Mouse (Mus musculus) heart, adult 18-20 months (tissue): Measurements from ENCODE around the gene Frmd4a. TPM values are rescaled to one million over a fixed set of nuclear protein-coding genes. Genes with fewer than 3 reads are reported as not detected.

ENCODE experiments used
- DNase-seq, 2 experiments: peaks; one replicate each; pipeline ENCODE4 v3.0.0; 2021 to 2022; ENCODE audit warnings: mixed read lengths in 1 of 2
- total RNA-seq, 2 experiments: library from RNA; stranded (reverse); gene quantifications; 2 replicates each; pipeline ENCODE4 v1.2.3; 2021

The Frmd4a gene
- total RNA-seq, 2 experiments from 2014 or later: 19.1 to 21.6 TPM

DNA sequence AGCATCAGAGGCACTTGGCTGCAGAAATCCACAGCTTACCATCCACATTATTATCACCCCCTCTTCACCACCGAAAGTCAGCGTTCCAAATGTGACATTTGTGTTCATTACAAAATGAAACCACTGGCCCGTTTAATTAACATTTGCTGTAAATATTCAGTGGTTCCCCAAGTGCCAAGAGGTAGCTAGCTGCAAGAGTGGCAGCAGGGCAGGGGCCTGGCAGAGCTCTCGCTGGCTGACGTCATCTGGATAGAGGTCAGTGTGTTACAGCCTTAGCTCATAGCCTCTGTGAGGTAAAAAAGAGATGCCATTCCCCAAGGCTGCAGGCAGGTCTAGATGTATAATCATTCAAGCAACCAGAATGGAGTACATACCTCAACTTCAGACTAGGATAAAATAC lies 473.3 kb downstream of the Frmd4a start:
- peak in 1 of 2 experiments; percentile 29 for DNase-seq

DNA sequence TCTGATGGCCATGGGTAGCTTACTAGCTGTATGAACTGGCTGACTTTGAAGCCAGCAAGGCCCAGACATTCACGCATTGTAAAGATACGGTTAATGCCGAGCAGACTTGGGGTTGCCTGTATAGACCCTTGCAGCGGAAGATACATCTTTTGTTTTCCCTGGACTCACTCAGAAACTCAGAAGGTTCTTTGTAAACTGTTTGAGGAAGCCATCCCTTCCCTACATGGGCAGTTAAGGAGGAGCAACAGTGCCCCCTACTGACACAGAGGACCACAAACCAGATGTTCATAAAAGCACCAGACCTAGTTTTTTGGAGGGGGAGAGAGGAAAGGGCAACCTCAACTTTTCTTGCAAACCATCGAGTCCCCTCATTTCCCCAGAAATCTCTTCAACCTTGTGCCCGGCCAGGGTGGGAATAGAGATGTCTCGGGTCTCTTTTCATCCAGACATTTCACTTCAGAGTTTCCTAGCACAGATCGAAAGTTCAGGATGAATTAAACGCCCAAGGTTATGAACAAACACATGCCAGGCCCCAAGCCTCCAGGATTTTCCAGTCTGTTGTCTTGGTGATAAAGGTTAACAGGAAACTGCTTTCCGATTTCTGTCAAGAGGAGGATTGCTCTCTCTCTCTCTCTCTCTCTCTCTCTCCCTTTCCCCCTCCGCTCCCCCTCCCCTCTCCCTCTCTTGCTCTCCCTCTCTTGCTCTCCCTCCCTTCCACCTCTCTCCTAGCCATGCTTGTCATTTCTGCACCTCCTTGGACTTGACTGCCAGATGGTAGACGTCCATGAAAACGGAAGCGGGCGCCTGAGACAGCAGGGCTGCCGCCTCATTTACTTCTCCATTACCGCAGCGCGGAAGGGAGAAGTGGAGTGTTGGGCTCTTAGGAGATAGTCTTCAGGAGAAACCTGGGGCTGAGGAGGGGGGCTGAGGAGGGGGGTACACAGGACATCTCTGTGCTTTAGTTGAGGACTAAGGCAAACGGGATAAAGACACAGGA lies 475.3 kb downstream of the Frmd4a start:
- DNase-seq: peak; percentile 84 to 91

DNA sequence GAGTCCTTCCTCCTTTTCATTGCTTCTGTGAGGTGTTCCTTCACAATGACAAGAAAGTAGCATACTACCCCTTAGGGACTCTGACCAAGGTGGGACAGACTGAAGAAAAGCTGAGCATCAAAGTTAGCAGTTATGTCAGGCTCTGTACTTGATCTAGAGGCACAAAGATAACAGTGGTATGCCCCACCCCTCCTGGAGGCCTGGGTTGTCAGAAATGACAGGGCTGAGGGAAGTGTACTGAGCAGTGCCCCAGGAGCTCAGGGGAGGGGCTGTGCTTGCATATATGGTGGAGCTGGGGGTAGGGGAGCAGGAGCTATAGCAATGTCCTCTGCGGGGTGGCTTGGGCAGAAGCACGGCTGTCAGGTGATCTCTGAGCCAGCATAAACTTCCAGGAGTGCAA lies 477.0 kb downstream of the Frmd4a start:
- no peak for DNase-seq

DNA sequence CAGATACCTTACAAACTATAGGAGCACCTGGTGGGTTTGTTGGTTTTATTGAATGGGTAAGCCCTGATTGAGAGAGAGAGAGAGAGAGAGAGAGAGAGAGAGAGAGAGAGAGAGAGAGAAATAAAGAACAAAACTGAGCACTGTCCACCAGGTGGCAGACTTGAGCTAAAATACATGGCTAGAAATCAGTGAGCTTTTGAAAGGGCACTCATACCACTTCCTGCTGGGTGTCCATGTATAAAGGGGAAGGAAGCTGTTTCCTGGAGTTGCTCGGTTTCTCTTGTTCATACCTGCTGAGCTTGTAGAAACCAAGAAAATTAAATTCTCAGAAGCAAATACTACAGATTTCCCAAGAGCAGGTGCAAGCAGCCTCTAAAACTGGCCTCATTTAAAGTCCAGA lies 481.7 kb downstream of the Frmd4a start:
- peak; percentile 63 to 87 for DNase-seq

DNA sequence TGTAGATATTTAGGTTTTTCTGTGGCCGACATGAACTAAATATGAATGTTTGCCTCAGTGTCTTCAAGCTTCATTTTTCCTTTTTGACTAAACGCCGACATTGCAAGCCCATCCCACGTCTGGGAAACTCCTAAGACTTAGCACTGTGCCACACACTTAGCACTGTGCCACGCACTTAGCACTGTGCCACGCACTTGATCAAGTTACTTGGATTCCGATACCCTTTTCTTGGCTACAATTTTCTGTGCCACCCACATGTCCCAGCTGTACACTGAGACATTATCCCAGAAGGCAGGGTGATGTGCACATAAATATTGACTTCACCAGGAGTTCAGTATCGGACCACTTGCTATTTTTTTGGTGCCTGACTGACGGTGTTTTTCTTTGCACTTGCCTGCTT lies 482.4 kb downstream of the Frmd4a start:
- DNase-seq: no peak

DNA sequence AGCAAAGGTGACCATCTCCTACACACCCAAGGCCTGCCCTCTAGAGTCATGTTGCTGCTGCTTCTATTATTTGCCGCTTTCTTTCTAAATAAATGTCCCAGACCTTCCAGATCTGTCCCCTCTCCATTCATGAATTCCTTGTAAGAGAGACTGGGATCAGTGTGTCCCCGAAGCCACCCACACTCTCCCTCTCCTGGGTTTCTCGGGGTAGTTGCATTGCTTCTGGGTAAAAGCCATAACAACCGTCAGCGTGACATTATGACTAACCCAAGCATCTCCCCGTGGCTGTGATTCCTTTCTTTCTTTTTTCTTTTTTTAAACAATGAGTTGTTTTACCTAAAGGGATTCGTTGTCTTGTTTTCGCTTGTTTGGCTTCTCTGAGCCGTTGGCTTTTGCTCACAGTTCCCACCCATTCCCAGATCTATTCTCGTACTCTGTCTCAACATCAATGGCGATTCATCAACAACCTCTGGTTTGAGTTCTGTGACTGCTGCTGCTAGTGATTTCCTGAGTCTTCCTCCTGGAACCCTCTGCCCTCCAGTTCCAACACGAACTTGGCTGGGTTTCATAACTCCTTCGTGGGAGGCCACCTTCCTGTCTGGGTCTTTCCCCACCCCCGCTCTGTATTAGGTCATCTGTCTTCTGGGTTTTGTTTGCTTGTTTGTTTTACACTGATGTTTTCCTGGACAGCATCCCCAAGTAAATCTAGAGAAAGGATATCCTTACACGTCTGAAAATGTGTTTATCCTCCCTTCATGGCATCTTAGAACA lies 483.9 kb downstream of the Frmd4a start:
- peak; percentile 67 to 79 for DNase-seq

DNA sequence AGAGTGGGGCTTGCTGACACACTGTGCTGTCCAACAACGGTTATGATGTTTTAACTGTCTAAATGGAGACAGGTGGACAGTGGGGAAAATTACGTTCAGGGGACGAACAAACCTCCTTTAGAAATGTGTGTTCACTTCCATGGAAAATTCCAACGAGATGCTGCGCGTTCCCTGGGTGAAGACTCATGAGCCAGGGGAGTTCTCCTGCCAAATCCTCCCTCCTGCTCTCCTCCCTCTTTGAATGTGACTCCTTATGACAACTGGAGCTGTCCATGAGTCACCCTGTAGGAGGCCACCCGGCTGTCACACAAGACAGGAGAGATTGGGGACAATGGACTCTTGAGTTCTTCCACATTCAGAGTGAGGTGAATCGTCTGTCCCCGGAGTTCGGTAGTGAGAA lies 486.9 kb downstream of the Frmd4a start:
- peak; percentile 72 to 80 for DNase-seq

DNA sequence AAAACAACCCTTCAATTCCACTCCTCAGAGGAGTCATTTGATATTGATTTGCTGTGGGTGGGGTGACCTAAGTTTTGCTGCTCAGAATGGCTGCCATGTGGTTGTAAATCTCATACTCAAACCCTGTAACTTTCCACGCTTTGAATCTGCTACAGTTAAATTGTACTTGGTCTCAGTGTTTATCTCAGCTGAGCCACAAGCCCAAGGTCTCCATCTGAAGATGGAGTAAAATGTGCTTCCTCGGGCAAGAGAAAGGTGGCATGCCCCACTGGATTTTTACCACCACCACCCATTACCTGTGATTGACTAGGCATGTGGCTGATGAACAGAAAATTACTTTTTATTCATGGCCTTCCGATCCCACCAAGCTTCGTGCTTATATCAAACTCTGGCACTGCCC lies 488.2 kb downstream of the Frmd4a start:
- DNase-seq: no peak

DNA sequence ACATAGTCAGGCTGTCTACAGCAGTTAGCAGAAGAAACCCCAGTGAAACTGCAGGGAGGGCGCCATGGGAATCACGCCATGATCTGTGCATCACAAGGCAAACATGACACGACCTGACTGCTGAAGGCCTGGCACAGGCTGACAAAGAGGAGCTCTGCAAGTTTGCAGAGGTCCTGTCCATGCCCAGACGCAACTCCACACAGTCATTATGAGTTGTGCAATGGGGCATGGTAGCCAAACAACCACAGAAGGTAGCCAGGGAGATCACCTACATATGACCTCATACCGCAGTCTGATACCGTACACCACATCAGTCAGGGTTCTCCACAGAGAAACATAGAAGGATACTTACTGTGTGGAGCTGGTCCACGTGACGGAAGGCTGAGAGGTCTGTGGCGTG lies 489.1 kb downstream of the Frmd4a start:
- no peak for DNase-seq

DNA sequence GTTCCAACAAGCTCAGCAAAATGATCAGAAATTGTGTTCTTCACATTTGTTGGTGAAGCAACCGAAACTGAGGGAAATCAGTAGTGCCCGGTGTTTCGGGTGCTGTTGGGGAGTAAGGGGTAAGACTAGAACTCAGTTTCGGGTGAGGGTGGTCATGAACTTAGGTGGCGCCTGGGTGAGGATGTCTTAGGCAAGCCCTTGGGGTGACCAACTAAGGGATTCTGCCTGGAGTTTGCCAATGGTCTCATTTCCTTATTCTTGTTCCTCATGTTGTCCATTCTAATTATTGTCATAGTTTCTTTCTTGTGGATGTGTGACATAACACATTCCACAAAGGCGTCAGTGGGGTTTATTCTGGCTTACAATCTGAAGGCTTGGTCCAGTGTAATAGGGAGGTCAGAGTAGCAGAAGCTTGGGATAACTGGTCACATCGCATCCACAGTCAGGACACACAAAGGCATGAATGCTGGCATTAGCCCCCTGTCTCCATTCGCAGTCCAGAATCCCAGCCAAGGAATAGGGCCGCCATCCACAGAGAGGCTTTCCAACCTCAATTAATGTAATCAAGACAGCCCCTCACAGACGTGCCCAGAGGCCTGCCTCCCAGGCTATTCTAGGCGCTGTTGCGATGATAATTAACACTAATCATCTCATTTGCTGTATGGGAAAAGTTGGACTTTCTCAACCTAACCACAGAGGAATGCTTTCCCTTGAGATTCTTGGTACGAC lies 490.5 kb downstream of the Frmd4a start:
- DNase-seq: no peak

DNA sequence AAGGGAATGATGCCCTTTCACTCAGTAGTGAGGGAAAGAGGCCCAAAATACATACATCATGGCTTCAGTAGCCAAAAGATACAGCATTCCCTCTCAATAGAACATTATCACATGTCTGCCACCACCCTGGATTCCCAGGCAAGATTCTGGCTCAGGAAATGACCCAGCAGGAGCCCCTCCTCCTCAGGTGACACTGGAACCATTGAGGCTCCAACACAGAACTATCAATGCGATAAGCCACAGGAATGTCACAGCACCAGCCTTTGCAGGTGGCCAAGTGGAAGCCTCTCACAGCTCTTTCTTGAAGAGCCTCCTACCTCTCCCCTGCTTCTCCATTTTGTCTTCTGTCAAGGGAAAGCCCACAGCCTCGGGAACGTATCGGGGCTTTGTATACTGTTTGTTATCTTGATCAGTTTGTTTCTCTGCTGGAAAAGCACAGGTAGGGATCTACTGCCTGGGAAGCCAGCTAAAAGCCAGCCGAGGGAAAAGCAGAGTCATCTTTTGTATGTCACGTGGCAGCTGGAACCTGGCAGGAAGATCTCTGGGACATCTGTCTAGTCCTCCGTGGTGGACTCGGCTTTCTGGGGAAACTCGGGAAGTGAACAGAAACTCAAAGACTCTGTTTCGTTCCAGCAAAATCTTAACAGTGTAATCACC lies 491.6 kb downstream of the Frmd4a start:
- peak in 1 of 2 experiments; percentile 26 for DNase-seq

DNA sequence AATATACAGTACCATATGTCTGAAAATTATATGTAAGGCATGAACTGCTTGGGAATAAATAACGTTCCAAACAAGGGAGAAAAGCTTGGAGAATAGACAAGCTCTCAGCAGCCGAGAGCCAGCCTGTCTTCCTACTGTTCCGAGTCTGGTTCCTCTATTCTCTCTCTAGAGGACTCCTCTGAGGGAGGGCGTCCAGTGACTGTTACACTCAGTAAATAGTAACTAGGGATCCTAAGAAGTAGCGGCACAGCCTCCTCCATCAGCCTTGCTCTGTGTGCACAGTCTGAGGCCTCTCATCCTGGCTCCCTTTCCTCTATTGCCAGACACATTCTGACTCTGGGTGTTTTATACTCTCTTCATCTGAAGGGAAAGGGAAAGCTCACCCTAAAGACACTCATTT lies 492.2 kb downstream of the Frmd4a start:
- no peak for DNase-seq

DNA sequence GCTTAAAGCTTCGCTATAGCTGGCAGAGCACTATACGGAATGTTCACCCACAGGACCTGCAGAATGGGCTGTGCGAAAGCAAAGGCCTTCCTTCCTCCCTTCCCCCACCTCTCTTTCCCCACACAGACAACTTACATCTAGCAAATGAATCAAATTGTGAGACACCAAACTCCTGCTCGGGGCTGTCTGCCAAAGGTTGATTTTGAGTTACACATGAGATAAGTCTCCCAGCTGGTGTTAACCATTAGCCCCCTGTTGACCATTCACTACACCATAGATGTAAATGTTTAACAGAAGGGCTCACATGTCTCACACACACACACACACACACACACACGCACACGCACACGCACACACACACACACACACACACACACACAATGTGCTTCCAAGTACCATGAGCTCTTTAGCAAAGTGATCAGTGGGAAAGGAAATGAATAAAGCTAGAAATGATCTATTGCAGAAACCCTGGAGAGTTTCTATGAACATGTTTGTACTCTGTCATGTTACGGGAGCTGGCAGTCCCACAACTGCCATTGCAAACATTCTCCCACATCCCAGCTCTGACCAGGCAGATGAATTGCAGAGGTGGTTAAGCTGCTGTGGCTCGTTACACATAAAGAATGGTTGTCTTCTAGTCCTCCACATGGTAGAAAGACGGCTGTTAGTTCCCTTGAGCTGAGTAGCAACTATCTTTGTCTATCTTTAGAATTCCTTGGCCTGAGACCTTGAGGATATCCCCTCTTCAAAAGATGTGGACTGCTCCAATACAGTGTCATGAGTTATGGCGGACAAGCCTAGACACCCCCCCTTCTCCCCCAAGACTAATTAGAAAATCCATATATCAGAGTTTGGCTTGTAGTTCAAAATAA lies 492.9 kb downstream of the Frmd4a start:
- DNase-seq: no peak

DNA sequence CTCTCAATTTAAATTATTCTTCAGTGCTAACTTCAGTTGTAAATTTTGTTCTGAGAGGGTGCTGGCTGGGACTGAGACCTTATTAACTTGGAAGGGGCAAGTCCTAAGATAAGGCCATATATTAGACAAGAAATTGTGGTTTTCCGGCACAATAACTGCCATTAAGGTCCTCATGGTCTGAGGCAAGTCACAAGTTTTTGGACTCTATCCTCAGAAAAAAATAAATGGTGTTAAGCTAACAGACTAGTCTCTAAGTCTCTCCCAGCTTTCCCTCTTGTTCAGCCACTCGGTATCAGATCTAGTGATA lies 493.5 kb downstream of the Frmd4a start:
- DNase-seq: no peak

DNA sequence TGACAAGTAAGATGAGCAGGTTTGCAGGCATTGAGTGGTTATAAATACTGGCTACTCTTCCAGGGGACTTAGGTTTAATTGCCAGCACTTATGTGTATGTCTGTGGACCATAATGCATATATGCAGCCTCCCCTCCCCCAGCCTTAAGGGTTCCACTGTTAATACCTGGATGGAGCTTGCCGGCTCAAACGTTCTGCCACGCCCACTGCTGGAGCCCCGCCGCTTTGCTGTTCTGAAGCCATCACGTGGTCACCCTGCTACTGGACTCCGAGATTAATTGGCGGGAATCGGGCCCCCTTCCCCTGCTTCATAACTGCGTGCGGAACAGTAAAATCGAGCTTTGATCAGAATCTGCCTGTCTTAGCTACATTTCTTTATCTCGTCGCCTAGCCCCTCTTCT lies 495.1 kb downstream of the Frmd4a start:
- no peak for DNase-seq

DNA sequence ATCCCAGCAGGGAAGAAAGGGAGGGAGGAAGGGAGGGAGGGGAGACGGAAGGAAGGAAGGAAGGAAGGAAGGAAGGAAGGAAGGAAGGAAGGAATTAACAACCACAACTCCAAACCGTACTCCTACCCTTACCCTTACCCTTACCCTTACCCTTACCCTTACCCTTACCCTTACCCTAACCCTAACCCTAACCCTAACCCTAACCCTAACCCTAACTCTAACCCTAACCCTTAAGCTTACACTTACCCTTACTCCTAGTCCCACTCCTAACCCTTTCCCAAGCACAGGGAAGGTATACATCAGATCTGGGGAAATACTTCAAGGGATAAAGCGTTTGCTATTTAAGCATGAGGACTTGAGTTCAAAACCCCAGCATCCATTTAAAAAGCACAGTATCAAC lies 498.4 kb downstream of the Frmd4a start:
- DNase-seq: no peak

DNA sequence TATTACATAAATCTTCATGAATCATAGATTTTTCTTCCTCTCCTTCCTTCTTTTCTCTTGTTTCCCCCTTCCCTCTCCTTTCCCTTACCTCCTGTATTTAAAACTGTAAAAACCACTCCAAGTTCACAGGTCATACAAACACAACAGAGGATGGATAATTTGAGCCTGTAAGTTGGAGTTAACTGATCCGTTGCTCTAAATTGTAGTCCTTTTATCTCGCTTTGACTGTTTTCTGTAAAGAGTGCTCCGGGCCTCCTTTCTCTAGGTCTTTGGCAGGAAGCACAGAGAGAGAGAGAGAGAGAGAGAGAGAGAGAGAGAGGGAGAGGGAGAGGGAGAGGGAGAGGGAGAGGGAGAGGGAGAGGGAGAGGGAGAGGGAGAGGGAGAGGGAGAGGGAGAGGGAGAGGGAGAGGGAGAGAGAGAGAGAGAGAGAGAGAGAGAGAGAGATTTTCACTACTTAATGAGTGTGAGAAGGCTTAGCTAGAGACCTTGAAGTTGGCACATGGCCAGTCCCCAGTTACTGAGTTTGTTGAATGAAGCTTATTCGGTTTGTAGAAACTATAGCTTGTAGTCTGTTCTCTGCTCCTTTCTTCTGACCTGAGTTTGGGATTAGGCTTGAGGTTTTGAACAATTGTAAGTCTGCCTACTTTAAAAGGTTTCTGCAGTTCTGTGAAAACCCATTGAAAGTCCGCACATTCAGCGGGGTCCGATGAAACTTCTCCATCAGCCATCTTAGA lies 499.5 kb downstream of the Frmd4a start:
- DNase-seq: no peak

DNA sequence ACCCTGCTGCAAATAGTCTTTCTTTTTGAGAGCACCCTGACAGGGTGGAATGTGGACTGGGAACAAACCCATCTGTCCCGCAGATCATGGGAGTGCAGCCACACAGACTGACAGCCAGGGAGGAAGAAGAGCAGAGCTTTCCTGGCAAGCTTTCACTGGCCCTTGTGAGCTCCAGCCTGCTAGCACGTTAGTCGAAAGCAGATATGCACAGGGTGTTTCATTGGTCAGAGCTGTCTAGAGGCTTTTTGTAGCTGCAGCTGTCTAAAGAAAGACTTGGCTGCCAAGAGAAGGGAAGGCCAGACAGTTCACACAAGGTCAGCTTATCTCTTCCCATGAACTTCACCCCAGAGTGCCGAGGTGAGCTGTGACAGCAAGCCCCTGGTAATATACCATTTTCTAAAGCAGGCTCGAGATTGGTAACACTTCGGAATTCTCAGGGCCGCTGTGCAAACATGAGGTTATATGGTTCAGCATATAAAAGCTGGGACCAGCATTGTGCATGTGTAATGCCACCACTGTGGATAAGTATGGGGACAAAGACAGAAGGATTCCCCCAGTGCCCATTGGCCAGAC lies 500.1 kb downstream of the Frmd4a start:
- DNase-seq: peak; percentile 83 to 92

DNA sequence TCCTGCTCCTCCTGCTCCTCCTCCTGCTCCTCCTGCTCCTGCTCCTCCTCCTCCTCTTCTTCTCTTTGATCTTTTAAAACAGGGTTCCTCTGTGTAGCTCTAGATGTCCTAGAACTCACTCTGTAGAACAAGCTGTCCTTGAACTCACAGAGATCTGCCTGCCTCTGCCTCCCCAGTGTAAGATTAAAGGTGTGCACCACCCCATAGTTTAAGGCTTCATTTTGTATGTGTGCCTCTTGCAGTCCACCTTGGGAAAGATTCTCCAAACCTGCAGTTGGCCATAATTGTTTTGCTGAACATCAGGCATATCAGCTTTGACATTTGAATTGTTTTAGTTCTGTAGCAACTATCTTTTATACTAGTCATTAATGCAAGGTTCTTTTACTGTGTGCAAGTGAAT lies 501.0 kb downstream of the Frmd4a start:
- no peak for DNase-seq
